Mouse (Mus musculus): ENCODE measurements around the gene Krtap16-1. TPM values are rescaled to one million over a fixed set of nuclear protein-coding genes. Genes with fewer than 3 reads are reported as not detected.

The Krtap16-1 gene
- polyA plus RNA-seq, 1 experiment from 2014 or later, result not detected

Other genes starting within 250 kb of the Krtap16-1 start
- gene Gm11595, start 213.7 kb downstream of the Krtap16-1 start, polyA plus RNA-seq (2014; fragmentation: Nextera tagmentation; extraction: Ambion mirVana), result not detected in 2 replicates
- gene Krtap4-8, start 205.9 kb downstream of the Krtap16-1 start, polyA plus RNA-seq (2014; fragmentation: Nextera tagmentation; extraction: Ambion mirVana), result not detected in 2 replicates
- not detected in 2 replicates for gene Krtap4-9, start 201.4 kb downstream of the Krtap16-1 start, polyA plus RNA-seq (2014; fragmentation: Nextera tagmentation; extraction: Ambion mirVana)
- gene Gm11596, start 193.1 kb downstream of the Krtap16-1 start, polyA plus RNA-seq (2014; fragmentation: Nextera tagmentation; extraction: Ambion mirVana), result not detected in 2 replicates
- gene Gm11569, start 187.7 kb downstream of the Krtap16-1 start, polyA plus RNA-seq (2014; fragmentation: Nextera tagmentation; extraction: Ambion mirVana), result not detected in 2 replicates
- gene Gm11554, start 182.2 kb downstream of the Krtap16-1 start, polyA plus RNA-seq (2014; fragmentation: Nextera tagmentation; extraction: Ambion mirVana), result not detected in 2 replicates
- not detected in 2 replicates for gene Krtap4-13, start 176.7 kb downstream of the Krtap16-1 start, polyA plus RNA-seq (2014; fragmentation: Nextera tagmentation; extraction: Ambion mirVana)
- not detected in 2 replicates for gene Gm11564, start 170.9 kb downstream of the Krtap16-1 start, polyA plus RNA-seq (2014; fragmentation: Nextera tagmentation; extraction: Ambion mirVana)
- not detected in 2 replicates for gene 2300003K06Rik, start 148.5 kb downstream of the Krtap16-1 start, polyA plus RNA-seq (2014; fragmentation: Nextera tagmentation; extraction: Ambion mirVana)
- not detected in 2 replicates for gene Krtap4-16, start 135.0 kb downstream of the Krtap16-1 start, polyA plus RNA-seq (2014; fragmentation: Nextera tagmentation; extraction: Ambion mirVana)
- not detected in 2 replicates for gene Gm11568, start 128.7 kb downstream of the Krtap16-1 start, polyA plus RNA-seq (2014; fragmentation: Nextera tagmentation; extraction: Ambion mirVana)
- gene Gm11559, start 122.1 kb downstream of the Krtap16-1 start, polyA plus RNA-seq (2014; fragmentation: Nextera tagmentation; extraction: Ambion mirVana), result not detected in 2 replicates
- not detected in 2 replicates for gene Krtap9-1, start 113.2 kb downstream of the Krtap16-1 start, polyA plus RNA-seq (2014; fragmentation: Nextera tagmentation; extraction: Ambion mirVana)
- gene Gm11567, start 107.4 kb downstream of the Krtap16-1 start, polyA plus RNA-seq (2014; fragmentation: Nextera tagmentation; extraction: Ambion mirVana), result not detected in 2 replicates
- not detected in 2 replicates for gene Krtap31-1, start 78.7 kb downstream of the Krtap16-1 start, polyA plus RNA-seq (2014; fragmentation: Nextera tagmentation; extraction: Ambion mirVana)
- not detected in 2 replicates for gene Gm11565, start 71.8 kb downstream of the Krtap16-1 start, polyA plus RNA-seq (2014; fragmentation: Nextera tagmentation; extraction: Ambion mirVana)
- not detected in 2 replicates for gene Krtap31-2, start 50.3 kb downstream of the Krtap16-1 start, polyA plus RNA-seq (2014; fragmentation: Nextera tagmentation; extraction: Ambion mirVana)
- not detected in 2 replicates for gene Krtap9-5, start 38.1 kb downstream of the Krtap16-1 start, polyA plus RNA-seq (2014; fragmentation: Nextera tagmentation; extraction: Ambion mirVana)
- gene Krtap29-1, start 7.5 kb downstream of the Krtap16-1 start, polyA plus RNA-seq (2014; fragmentation: Nextera tagmentation; extraction: Ambion mirVana), result not detected in 2 replicates
- gene Krtap17-1, start 7.4 kb upstream of the Krtap16-1 start, polyA plus RNA-seq (2014; fragmentation: Nextera tagmentation; extraction: Ambion mirVana), result not detected in 2 replicates
- gene Krt33a, start 29.6 kb upstream of the Krtap16-1 start, polyA plus RNA-seq (2014; fragmentation: Nextera tagmentation; extraction: Ambion mirVana), result not detected in 2 replicates
- not detected in 2 replicates for gene Krt33b, start 43.3 kb upstream of the Krtap16-1 start, polyA plus RNA-seq (2014; fragmentation: Nextera tagmentation; extraction: Ambion mirVana)
- not detected in 2 replicates for gene Krt34, start 55.0 kb upstream of the Krtap16-1 start, polyA plus RNA-seq (2014; fragmentation: Nextera tagmentation; extraction: Ambion mirVana)
- gene Krt31, start 64.0 kb upstream of the Krtap16-1 start, polyA plus RNA-seq (2014; fragmentation: Nextera tagmentation; extraction: Ambion mirVana), result not detected in 2 replicates
- not detected in 2 replicates for gene Krt32, start 101.6 kb upstream of the Krtap16-1 start, polyA plus RNA-seq (2014; fragmentation: Nextera tagmentation; extraction: Ambion mirVana)
- gene Krt35, start 109.6 kb upstream of the Krtap16-1 start, polyA plus RNA-seq (2014; fragmentation: Nextera tagmentation; extraction: Ambion mirVana), result not detected in 2 replicates
- gene Krt36, start 119.0 kb upstream of the Krtap16-1 start, polyA plus RNA-seq (2014; fragmentation: Nextera tagmentation; extraction: Ambion mirVana), result not detected in 2 replicates
- 0.14 TPM in 1 of 2 replicates, not detected in the other for gene Krt13, start 135.0 kb upstream of the Krtap16-1 start, polyA plus RNA-seq (2014; fragmentation: Nextera tagmentation; extraction: Ambion mirVana)
- gene Krt15, start 149.3 kb upstream of the Krtap16-1 start, polyA plus RNA-seq (2014; fragmentation: Nextera tagmentation; extraction: Ambion mirVana), result 0.25 TPM in 1 of 2 replicates, not detected in the other
- 9.6 and 12.4 TPM in 2 replicates for gene Krt19, start 162.1 kb upstream of the Krtap16-1 start, polyA plus RNA-seq (2014; fragmentation: Nextera tagmentation; extraction: Ambion mirVana)
- gene Krt9, start 206.6 kb upstream of the Krtap16-1 start, polyA plus RNA-seq (2014; fragmentation: Nextera tagmentation; extraction: Ambion mirVana), result not detected in 2 replicates
- gene Krt14, start 221.0 kb upstream of the Krtap16-1 start, polyA plus RNA-seq (2014; fragmentation: Nextera tagmentation; extraction: Ambion mirVana), result 2.1 and 2.3 TPM in 2 replicates